Mouse (Mus musculus): ENCODE measurements around the gene Mthfs. TPM values are rescaled to one million over a fixed set of nuclear protein-coding genes. Genes with fewer than 3 reads are reported as not detected.
"Not testable (repeated sequence)": the region's sequence is repeated elsewhere in the genome, so short reads cannot be mapped to it uniquely, and the experiment has no call there.

The Mthfs gene
- polyA plus RNA-seq (2014; fragmentation: Nextera tagmentation; extraction: Ambion mirVana), result 10.4 and 16.8 TPM in 2 replicates

DNA sequence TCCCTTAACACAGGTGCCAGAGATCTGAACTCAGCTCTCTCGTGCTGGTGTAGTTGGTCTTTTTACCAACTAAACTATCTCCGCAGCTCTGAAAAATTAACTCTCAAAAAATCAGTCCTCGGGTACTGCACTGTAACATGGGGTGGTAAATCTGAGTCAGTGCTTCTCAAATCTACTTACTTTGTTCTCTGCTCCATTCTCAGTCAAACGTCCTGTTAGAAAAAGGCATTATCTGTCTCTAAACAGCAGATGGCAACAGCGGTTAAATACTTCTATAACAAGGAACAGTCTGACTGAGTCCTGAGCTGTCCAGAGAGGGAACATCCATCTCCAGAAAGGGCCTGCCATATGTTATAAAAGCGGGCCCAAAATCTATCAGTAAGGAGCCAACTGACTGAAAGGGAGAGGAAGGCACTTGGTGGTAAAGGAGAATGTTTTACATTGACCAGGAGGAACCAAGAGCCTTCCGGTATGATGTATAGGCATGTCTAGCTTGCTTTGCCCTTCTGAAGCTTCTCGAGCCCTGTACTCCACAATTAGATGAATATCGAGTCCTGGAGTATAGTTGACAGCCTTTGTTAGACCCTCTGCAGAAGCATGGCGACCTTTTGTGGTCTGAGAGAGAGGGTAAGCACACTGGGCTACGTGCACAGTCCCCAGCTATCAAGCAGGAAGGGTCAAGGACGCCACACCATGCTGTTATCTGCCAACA is at the start of gene Mthfs:
Gene Mthfs (plus strand): TSS at position 324 of the 712 bp plus-strand sequence.
- not testable (repeated sequence) for H3K4me1 ChIP-seq (replicated peaks; ENCODE audit: control insufficient read depth, insufficient read depth, low read length); H3K27me3 ChIP-seq (ENCODE audit: control insufficient read depth, insufficient read depth, low read length); H3K36me3 ChIP-seq (replicated peaks; ENCODE audit: control insufficient read depth, insufficient read depth); H3K9me3 ChIP-seq (ENCODE audit: control insufficient read depth, low read length)
- WGBS, result 26% methylated on average over 9 of the region's 12 CpGs
- Histone ChIP-seq H3K4me2 (replicated peaks) (peak within 1 kb of the TSS; percentile 52), H3K9ac (peak within 1 kb of the TSS; percentile 51), H3K27ac (peak within 1 kb of the TSS; percentile 84), H3K4me3 (replicated peaks; ENCODE audit: low read length) (peak within 1 kb of the TSS; percentile 27)
- DNase-seq (ENCODE audit: low spot score), result peak; percentile 37
- ATAC-seq (ENCODE audit: low FRiP score), result peak; percentile 75

DNA sequence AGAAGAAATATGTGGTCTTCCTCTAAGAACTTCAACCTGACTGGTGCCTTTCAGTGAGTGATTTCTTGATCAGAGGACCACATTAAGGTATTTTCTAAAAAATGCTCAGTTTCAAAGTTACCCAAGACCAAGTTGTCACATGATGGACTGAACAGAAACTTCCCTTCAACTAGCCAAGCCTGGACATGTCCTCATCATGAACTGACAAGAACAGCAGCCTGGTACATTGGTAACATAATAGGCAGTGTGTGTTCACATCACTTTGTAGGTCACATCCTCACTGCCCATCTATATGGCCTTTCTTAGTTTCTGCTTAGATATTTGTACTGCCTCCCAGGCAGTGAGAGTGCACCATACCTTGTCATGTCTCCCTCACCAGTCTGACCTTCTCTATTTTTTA is 37.9 kb upstream of the Mthfs start:
- not testable (repeated sequence) for H3K4me1 ChIP-seq (replicated peaks; ENCODE audit: control insufficient read depth, insufficient read depth, low read length); H3K27me3 ChIP-seq (ENCODE audit: control insufficient read depth, insufficient read depth, low read length); H3K36me3 ChIP-seq (replicated peaks; ENCODE audit: control insufficient read depth, insufficient read depth); H3K9me3 ChIP-seq (ENCODE audit: control insufficient read depth, low read length); DNase-seq (ENCODE audit: low spot score); H3K27ac ChIP-seq; H3K4me2 ChIP-seq (replicated peaks); H3K4me3 ChIP-seq (replicated peaks; ENCODE audit: low read length); ATAC-seq (ENCODE audit: low FRiP score); H3K9ac ChIP-seq

DNA sequence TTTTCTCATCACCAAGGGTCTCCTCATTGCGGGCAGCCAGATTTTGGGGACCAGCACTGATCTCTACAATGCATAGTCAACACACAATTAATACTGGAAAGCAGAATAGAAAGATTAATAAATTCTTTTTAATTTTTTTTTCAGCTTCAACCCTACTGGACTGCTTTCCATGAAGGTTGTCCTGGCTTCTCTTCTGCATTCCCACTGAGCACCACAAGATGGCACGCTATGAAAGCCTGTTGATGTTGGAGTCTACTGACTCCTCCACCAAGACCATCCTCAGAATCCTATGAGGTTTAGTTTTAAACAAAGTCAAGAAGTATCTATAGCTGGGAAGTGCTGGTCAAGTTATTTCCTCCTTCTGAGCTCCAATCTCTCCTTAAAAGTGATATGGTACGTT is 31.6 kb upstream of the Mthfs start:
- H3K27me3 ChIP-seq (ENCODE audit: control insufficient read depth, insufficient read depth, low read length); H3K27ac ChIP-seq; H3K36me3 ChIP-seq (replicated peaks; ENCODE audit: control insufficient read depth, insufficient read depth); ATAC-seq (ENCODE audit: low FRiP score); H3K9me3 ChIP-seq (ENCODE audit: control insufficient read depth, low read length); H3K9ac ChIP-seq; H3K4me1 ChIP-seq (replicated peaks; ENCODE audit: control insufficient read depth, insufficient read depth, low read length); H3K4me3 ChIP-seq (replicated peaks; ENCODE audit: low read length); DNase-seq (ENCODE audit: low spot score); H3K4me2 ChIP-seq (replicated peaks): not testable (repeated sequence)
- WGBS, result 43% methylated on average over 2 of the region's 3 CpGs

DNA sequence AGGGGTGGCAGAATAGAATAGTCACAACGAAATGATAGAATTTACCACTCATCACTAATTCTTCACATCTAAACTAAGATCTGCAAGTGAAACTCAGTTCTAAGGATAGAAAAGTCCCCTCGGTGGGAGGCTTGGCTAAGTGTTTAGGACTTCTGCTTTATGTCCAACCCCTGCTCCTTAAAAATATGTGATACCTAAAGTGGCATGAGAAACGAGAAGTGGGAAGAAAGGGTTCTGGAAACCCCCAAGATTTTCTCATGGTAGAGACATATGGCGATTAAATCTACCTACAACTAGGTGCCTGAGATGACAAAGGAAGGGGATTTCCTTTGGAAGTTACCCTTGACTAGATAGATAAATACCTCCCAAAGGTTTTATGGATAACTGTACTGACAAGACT is 31.0 kb upstream of the Mthfs start:
- H3K4me2 ChIP-seq (replicated peaks); H3K4me3 ChIP-seq (replicated peaks; ENCODE audit: low read length); DNase-seq (ENCODE audit: low spot score); ATAC-seq (ENCODE audit: low FRiP score); H3K9me3 ChIP-seq (ENCODE audit: control insufficient read depth, low read length); H3K4me1 ChIP-seq (replicated peaks; ENCODE audit: control insufficient read depth, insufficient read depth, low read length); H3K27ac ChIP-seq; H3K36me3 ChIP-seq (replicated peaks; ENCODE audit: control insufficient read depth, insufficient read depth); H3K9ac ChIP-seq; H3K27me3 ChIP-seq (ENCODE audit: control insufficient read depth, insufficient read depth, low read length): not testable (repeated sequence)
- 92% methylated on average over 2 of the region's 4 CpGs for WGBS

DNA sequence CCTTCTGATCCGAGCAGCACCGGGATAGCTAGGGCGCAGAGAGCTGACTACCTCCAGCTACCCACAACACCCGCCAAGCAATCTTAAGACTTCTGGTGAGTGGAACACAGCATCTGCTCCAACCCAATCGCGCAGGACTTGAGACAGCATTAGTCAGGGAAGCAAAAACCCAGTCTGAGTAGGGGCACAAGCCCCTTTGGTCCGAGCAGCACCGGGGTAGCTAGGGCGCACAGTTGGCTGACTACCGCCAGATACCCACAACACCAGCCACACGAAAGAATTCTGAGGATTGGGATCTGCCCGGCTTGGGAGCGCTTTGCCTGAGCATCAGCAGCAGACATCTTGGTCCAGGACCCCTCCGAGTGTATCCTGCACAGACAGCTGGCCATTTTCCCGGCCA is 23.5 kb upstream of the Mthfs start:
- H3K27me3 ChIP-seq (ENCODE audit: control insufficient read depth, insufficient read depth, low read length); DNase-seq (ENCODE audit: low spot score); ATAC-seq (ENCODE audit: low FRiP score); H3K4me2 ChIP-seq (replicated peaks); H3K9me3 ChIP-seq (ENCODE audit: control insufficient read depth, low read length); H3K9ac ChIP-seq; H3K27ac ChIP-seq; H3K4me3 ChIP-seq (replicated peaks; ENCODE audit: low read length); H3K36me3 ChIP-seq (replicated peaks; ENCODE audit: control insufficient read depth, insufficient read depth); H3K4me1 ChIP-seq (replicated peaks; ENCODE audit: control insufficient read depth, insufficient read depth, low read length): not testable (repeated sequence)
- WGBS, result 83% methylated on average over 15 of the region's 15 CpGs

DNA sequence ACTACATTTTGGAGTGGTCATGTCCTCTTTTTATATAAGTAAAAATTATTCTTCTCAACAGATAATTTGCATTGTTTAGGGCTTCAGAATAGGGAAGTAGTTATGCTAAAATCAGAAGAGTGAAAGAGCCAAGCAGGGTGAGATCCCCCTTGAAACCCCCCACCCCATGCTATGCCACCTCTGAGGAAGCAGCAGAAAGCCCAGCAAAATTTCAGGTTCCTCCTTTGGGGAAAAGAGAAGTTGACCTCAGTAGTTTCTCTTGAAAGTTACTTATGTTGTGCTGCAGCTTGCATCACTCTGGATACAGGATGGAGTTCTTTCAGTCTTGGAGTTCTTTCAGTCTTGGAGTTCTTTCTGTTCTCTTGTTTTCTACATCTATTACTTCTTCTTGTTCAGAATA is 15.0 kb upstream of the Mthfs start:
- not testable (repeated sequence) for H3K4me1 ChIP-seq (replicated peaks; ENCODE audit: control insufficient read depth, insufficient read depth, low read length); H3K4me2 ChIP-seq (replicated peaks); H3K36me3 ChIP-seq (replicated peaks; ENCODE audit: control insufficient read depth, insufficient read depth); ATAC-seq (ENCODE audit: low FRiP score); H3K9ac ChIP-seq; H3K27ac ChIP-seq; H3K4me3 ChIP-seq (replicated peaks; ENCODE audit: low read length); H3K9me3 ChIP-seq (ENCODE audit: control insufficient read depth, low read length); H3K27me3 ChIP-seq (ENCODE audit: control insufficient read depth, insufficient read depth, low read length); DNase-seq (ENCODE audit: low spot score)

DNA sequence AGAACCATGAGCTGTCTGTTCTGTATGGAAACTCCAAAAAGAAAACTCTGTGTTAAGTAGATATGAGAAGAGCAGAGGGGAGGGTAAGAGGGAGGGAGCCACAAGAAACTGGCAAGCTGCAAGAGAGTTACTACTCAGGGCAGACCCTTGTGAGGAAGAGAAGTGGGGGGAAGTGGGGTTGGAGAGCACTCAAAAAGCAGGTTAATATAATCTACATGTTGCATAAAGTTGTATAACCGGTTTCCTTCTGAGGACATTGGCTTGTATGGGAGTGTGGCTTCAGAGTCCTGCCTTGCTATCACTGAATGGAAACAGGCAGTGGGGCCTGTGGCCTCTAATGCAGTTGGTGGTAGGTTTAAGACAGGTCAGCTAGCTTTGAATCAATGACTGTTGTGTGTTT is 13.0 kb upstream of the Mthfs start:
- not testable (repeated sequence) for H3K9me3 ChIP-seq (ENCODE audit: control insufficient read depth, low read length); H3K4me1 ChIP-seq (replicated peaks; ENCODE audit: control insufficient read depth, insufficient read depth, low read length); H3K36me3 ChIP-seq (replicated peaks; ENCODE audit: control insufficient read depth, insufficient read depth); H3K9ac ChIP-seq; H3K27ac ChIP-seq; DNase-seq (ENCODE audit: low spot score); H3K4me3 ChIP-seq (replicated peaks; ENCODE audit: low read length); H3K27me3 ChIP-seq (ENCODE audit: control insufficient read depth, insufficient read depth, low read length); H3K4me2 ChIP-seq (replicated peaks); ATAC-seq (ENCODE audit: low FRiP score)
- 67% methylated on average over 1 of the region's 1 CpGs for WGBS

DNA sequence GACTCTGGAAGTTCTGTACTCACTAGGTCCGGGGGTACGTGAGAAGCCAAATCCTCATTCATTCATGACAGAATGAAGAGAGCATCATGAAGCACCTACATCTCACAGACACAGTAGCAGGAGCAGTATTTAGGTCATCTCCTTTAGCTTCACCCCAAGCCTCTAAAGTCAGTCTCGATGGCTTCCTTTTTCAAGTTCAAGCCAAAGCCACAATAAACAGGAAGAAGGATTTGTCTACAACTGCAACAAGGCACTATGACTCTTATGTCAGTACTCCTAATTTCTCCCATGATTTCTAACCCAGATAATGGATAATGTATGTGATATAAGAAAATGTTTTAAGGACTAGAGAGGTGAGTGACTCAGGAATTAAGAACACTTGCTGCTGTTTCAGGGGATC is 12.1 kb upstream of the Mthfs start:
- H3K4me1 ChIP-seq (replicated peaks; ENCODE audit: control insufficient read depth, insufficient read depth, low read length); H3K27ac ChIP-seq; ATAC-seq (ENCODE audit: low FRiP score); H3K4me2 ChIP-seq (replicated peaks); H3K9ac ChIP-seq; H3K9me3 ChIP-seq (ENCODE audit: control insufficient read depth, low read length); DNase-seq (ENCODE audit: low spot score); H3K27me3 ChIP-seq (ENCODE audit: control insufficient read depth, insufficient read depth, low read length); H3K36me3 ChIP-seq (replicated peaks; ENCODE audit: control insufficient read depth, insufficient read depth); H3K4me3 ChIP-seq (replicated peaks; ENCODE audit: low read length): not testable (repeated sequence)
- 90% methylated on average over 3 of the region's 3 CpGs for WGBS

DNA sequence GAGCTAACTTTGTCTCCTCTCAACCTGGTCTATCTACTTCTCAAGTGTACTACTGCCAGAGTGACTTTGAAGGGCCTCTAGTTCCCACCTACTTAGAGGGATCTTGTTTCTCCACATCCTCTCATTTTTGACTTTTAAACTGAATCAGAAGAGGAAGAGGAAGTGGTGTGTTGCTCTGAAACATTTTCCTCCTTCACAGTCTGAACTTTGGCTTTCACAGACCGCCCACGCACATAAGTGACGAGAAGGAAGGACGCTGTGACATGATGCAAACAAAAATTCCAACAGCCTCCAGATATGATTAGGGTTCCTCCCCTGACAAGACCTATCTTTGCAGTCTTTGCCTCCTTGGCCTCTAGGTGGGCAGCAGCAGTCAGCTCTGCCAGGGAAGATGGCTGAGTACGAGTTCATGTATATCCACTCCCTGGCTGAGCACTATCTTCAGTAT is 11.5 kb upstream of the Mthfs start, which contains the start of the genes Bcl2a1b and Gm29094:
Gene Bcl2a1b (plus strand): TSS at position 241 of the 448 bp plus-strand sequence.
Gene Gm29094 (plus strand): TSS at position 411 of the 448 bp plus-strand sequence.
- not testable (repeated sequence) for H3K27ac ChIP-seq; ATAC-seq (ENCODE audit: low FRiP score); DNase-seq (ENCODE audit: low spot score); H3K36me3 ChIP-seq (replicated peaks; ENCODE audit: control insufficient read depth, insufficient read depth); H3K4me2 ChIP-seq (replicated peaks); H3K4me1 ChIP-seq (replicated peaks; ENCODE audit: control insufficient read depth, insufficient read depth, low read length); H3K9me3 ChIP-seq (ENCODE audit: control insufficient read depth, low read length); H3K27me3 ChIP-seq (ENCODE audit: control insufficient read depth, insufficient read depth, low read length); H3K9ac ChIP-seq; H3K4me3 ChIP-seq (replicated peaks; ENCODE audit: low read length)
- WGBS, result 90% methylated on average over 5 of the region's 5 CpGs

DNA sequence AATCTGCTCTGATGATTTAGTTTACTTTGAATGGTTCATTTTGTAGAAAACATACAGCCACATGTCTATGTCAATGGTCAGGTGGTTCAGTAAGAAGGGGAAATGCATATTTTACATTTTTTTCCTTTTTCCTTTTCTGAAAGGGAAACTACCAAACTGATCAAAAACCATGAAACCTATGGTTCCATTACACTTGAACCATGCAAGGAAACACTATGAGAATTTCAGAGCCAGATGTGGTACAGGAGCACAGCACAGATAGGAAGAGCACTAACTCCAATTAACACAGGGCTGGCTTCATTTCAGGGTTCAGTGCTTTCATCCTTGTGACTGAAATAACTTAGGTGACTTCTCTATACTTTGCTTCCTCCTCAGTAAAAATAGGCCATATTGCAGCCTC is 8.2 kb upstream of the Mthfs start:
- not testable (repeated sequence) for H3K9me3 ChIP-seq (ENCODE audit: control insufficient read depth, low read length); H3K36me3 ChIP-seq (replicated peaks; ENCODE audit: control insufficient read depth, insufficient read depth); H3K4me1 ChIP-seq (replicated peaks; ENCODE audit: control insufficient read depth, insufficient read depth, low read length); H3K4me2 ChIP-seq (replicated peaks); H3K4me3 ChIP-seq (replicated peaks; ENCODE audit: low read length); DNase-seq (ENCODE audit: low spot score); ATAC-seq (ENCODE audit: low FRiP score); H3K27me3 ChIP-seq (ENCODE audit: control insufficient read depth, insufficient read depth, low read length); H3K27ac ChIP-seq; H3K9ac ChIP-seq

Measured in hindbrain, embryonic 14.5 days (tissue).